Mouse (Mus musculus): ENCODE results near the gene Alyref. TPM values are rescaled to one million over a fixed set of nuclear protein-coding genes. Genes with fewer than 3 reads are reported as not detected.

The Alyref gene
- polyA plus RNA-seq, 1 experiment from 2014 or later: 149 TPM

- peaks cover 15% of the 10 kb centered on the region for H3K4me1 ChIP-seq (ENCODE audit: insufficient read depth, low read depth, low read length)
- DNase-seq (ENCODE audit: low spot score): peak; percentile 47
- H3K27ac ChIP-seq (ENCODE audit: low read length): peak overlapping the region; percentile 97
- peak overlapping the region; percentile 89 for H3K9ac ChIP-seq (replicated peaks; ENCODE audit: low read depth)
- peak overlapping the region; percentile 76 for H3K4me3 ChIP-seq (ENCODE audit: low read depth, low read length)
- no peaks in the 10 kb centered on the region for H3K27me3 ChIP-seq (replicated peaks; ENCODE audit: insufficient read depth, low read length)
- H3K36me3 ChIP-seq (ENCODE audit: insufficient read depth, low read length): peaks cover 9% of the 10 kb centered on the region; the same call in 1 of the 2 replicates
- no peak for ATAC-seq
- peak overlapping the region; percentile 66 for H3K4me2 ChIP-seq (replicated peaks; ENCODE audit: low read depth, low read length)
- WGBS: 5% methylated on average over 7 of the region's 7 CpGs
- TF ChIP-seq EP300 (IDR thresholded peaks at IDR 0.05): no peak
- TF ChIP-seq CTCF (IDR thresholded peaks at IDR 0.05): no peak
- no peaks in the 10 kb centered on the region for H3K9me3 ChIP-seq (ENCODE audit: low read length)
Measured at GRCm38 (mm10) chr11:120548786-120549167, 49.4 kb downstream of the Alyref start.

GRCm38 (mm10) chr11:120548214-120548613 is 50.0 kb downstream of the Alyref start:
- H3K4me3 ChIP-seq (ENCODE audit: low read depth, low read length): no peak overlapping the region; the same call in 1 of the 2 replicates
- no peaks in the 10 kb centered on the region for H3K9me3 ChIP-seq (ENCODE audit: low read length)
- ATAC-seq (no peak), DNase-seq (ENCODE audit: low spot score) (no peak)
- H3K27ac ChIP-seq (ENCODE audit: low read length): peak overlapping the region; percentile 97; the same call in 1 of the 2 replicates
- 78% methylated on average over 3 of the region's 3 CpGs for WGBS
- TF ChIP-seq EP300 (IDR thresholded peaks at IDR 0.05) (no peak), CTCF (IDR thresholded peaks at IDR 0.05) (no peak)
- H3K4me2 ChIP-seq (replicated peaks; ENCODE audit: low read depth, low read length): peak overlapping the region; percentile 66; the same call in 1 of the 2 replicates
- peaks cover 15% of the 10 kb centered on the region; the same call in 1 of the 2 replicates for H3K36me3 ChIP-seq (ENCODE audit: insufficient read depth, low read length)
- H3K27me3 ChIP-seq (replicated peaks; ENCODE audit: insufficient read depth, low read length): no peaks in the 10 kb centered on the region
- no peak overlapping the region for H3K9ac ChIP-seq (replicated peaks; ENCODE audit: low read depth)
- H3K4me1 ChIP-seq (ENCODE audit: insufficient read depth, low read depth, low read length): peaks cover 15% of the 10 kb centered on the region

DNA sequence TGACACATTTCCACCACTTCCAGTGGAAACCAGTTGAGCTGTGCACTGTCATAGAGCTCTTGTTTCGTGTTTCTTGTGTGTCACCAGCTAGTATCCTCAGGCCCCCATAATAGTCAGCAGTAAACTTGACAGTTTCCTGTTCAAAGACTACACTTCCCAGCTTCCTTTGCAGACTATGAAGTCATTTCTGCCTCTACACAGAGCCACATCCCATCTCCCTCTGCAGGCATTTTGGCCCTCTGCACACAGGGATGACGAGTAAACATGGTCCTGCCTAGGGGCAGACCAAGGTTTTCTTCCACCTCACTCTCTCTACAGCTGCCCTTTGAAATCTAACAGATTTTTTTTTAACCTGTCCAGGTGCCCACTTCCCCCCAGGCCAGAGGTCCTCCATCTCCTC is 50.7 kb downstream of the Alyref start:
- Histone ChIP-seq H3K4me1 (ENCODE audit: insufficient read depth, low read depth, low read length) (peaks cover 15% of the 10 kb centered on the region), H3K4me3 (ENCODE audit: low read depth, low read length) (no peak overlapping the region), H3K27me3 (replicated peaks; ENCODE audit: insufficient read depth, low read length) (no peaks in the 10 kb centered on the region), H3K9ac (replicated peaks; ENCODE audit: low read depth) (no peak overlapping the region), H3K4me2 (replicated peaks; ENCODE audit: low read depth, low read length) (no peak overlapping the region), H3K27ac (ENCODE audit: low read length) (0 out of 2 replicates have a peak overlapping the region, but pooled peaks have one; percentile 97), H3K36me3 (ENCODE audit: insufficient read depth, low read length) (peaks cover 21% of the 10 kb centered on the region; the same call in 1 of the 2 replicates), H3K9me3 (ENCODE audit: low read length) (no peaks in the 10 kb centered on the region)
- peak; percentile 56 for TF ChIP-seq CTCF (IDR thresholded peaks at IDR 0.05)
- TF ChIP-seq EP300 (IDR thresholded peaks at IDR 0.05): no peak
- WGBS: 43% methylated on average over 2 of the region's 2 CpGs
- DNase-seq (ENCODE audit: low spot score) (peak; percentile 76), ATAC-seq (peak; percentile 16; the same call in 1 of the 2 replicates)

DNA sequence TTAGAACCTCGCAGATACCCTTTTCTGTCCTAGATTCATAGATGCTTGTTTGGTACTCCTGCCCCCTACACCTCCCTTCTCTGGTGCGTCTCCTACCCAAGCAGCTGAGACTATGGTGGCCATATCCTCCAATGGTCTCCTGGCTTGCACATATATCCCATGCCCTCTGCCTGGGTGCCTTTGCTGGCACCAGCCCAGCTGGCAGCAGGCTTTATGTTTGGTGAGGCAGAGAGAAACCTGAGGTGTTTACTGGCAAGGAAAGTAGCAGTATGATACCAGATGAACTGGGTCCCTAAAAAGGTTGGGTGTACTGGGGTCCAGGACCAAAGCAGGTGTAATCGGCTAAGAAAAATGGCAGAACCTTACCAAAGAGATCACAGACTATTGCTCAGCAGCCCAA is 52.2 kb downstream of the Alyref start:
- H3K4me3 ChIP-seq (ENCODE audit: low read depth, low read length): no peak overlapping the region

GRCm38 (mm10) chr11:120542376-120542775 is 55.8 kb downstream of the Alyref start:
- no peak overlapping the region for H3K27ac ChIP-seq (ENCODE audit: low read length)

More for the DNA sequence above, 52.2 kb downstream of the Alyref start:
- no peaks in the 10 kb centered on the region for H3K27me3 ChIP-seq (replicated peaks; ENCODE audit: insufficient read depth, low read length)
- TF ChIP-seq EP300 (IDR thresholded peaks at IDR 0.05) (no peak), CTCF (IDR thresholded peaks at IDR 0.05) (no peak)
- no peak overlapping the region for H3K9ac ChIP-seq (replicated peaks; ENCODE audit: low read depth)
- DNase-seq (ENCODE audit: low spot score): no peak
- peaks cover 15% of the 10 kb centered on the region for H3K4me1 ChIP-seq (ENCODE audit: insufficient read depth, low read depth, low read length)
- H3K36me3 ChIP-seq (ENCODE audit: insufficient read depth, low read length): peaks cover 21% of the 10 kb centered on the region; the same call in 1 of the 2 replicates
- H3K4me2 ChIP-seq (replicated peaks; ENCODE audit: low read depth, low read length): no peak overlapping the region
- H3K9me3 ChIP-seq (ENCODE audit: low read length): no peaks in the 10 kb centered on the region
- ATAC-seq: no peak
- no peak overlapping the region for H3K27ac ChIP-seq (ENCODE audit: low read length)
- 100% methylated on average over 3 of the region's 3 CpGs for WGBS

More at GRCm38 (mm10) chr11:120542376-120542775, 55.8 kb downstream of the Alyref start:
- no peak for ATAC-seq
- Histone ChIP-seq H3K4me2 (replicated peaks; ENCODE audit: low read depth, low read length) (no peak overlapping the region), H3K27me3 (replicated peaks; ENCODE audit: insufficient read depth, low read length) (no peaks in the 10 kb centered on the region), H3K36me3 (ENCODE audit: insufficient read depth, low read length) (peaks cover 21% of the 10 kb centered on the region; the same call in 1 of the 2 replicates), H3K9me3 (ENCODE audit: low read length) (no peaks in the 10 kb centered on the region), H3K9ac (replicated peaks; ENCODE audit: low read depth) (no peak overlapping the region), H3K4me3 (ENCODE audit: low read depth, low read length) (no peak overlapping the region), H3K4me1 (ENCODE audit: insufficient read depth, low read depth, low read length) (peaks cover 4% of the 10 kb centered on the region)
- no peak for TF ChIP-seq EP300 (IDR thresholded peaks at IDR 0.05)
- TF ChIP-seq CTCF (IDR thresholded peaks at IDR 0.05): no peak
- WGBS: 88% methylated on average over 6 of the region's 6 CpGs
- no peak for DNase-seq (ENCODE audit: low spot score)

Small RNA genes within 50 kb of the gene (microRNA-seq; reads per million reads assigned to microRNA genes)
- gene Mir6936: 0.98 reads per million

Other genes starting within 250 kb of the Alyref start
- 1,989 and 2,317 TPM in 2 replicates for gene Actg1, start 249.8 kb downstream of the Alyref start, polyA plus RNA-seq (2015; fragmentation: Nextera tagmentation; extraction: Ambion mirVana)
- 0.36 and 0.74 TPM in 2 replicates for gene Fscn2, start 236.8 kb downstream of the Alyref start, polyA plus RNA-seq (2015; fragmentation: Nextera tagmentation; extraction: Ambion mirVana)
- 18.1 and 19.6 TPM in 2 replicates for gene Faap100, start 219.6 kb downstream of the Alyref start, polyA plus RNA-seq (2015; fragmentation: Nextera tagmentation; extraction: Ambion mirVana)
- gene Nploc4, start 160.7 kb downstream of the Alyref start, polyA plus RNA-seq (2015; fragmentation: Nextera tagmentation; extraction: Ambion mirVana): 15.3 and 16.5 TPM in 2 replicates
- not detected in 2 replicates for gene Tspan10, start 155.7 kb downstream of the Alyref start, polyA plus RNA-seq (2015; fragmentation: Nextera tagmentation; extraction: Ambion mirVana)
- gene Pde6g, start 144.9 kb downstream of the Alyref start, polyA plus RNA-seq (2015; fragmentation: Nextera tagmentation; extraction: Ambion mirVana): not detected in 2 replicates
- 14.9 and 18.9 TPM in 2 replicates for gene Oxld1, start 140.3 kb downstream of the Alyref start, polyA plus RNA-seq (2015; fragmentation: Nextera tagmentation; extraction: Ambion mirVana)
- gene Ccdc137, start 140.2 kb downstream of the Alyref start, polyA plus RNA-seq (2015; fragmentation: Nextera tagmentation; extraction: Ambion mirVana): 16.5 and 21.1 TPM in 2 replicates
- gene Arl16, start 130.8 kb downstream of the Alyref start, polyA plus RNA-seq (2015; fragmentation: Nextera tagmentation; extraction: Ambion mirVana): 29.8 and 33.4 TPM in 2 replicates
- 60.6 and 67.7 TPM in 2 replicates for gene Mrpl12, start 113.8 kb downstream of the Alyref start, polyA plus RNA-seq (2015; fragmentation: Nextera tagmentation; extraction: Ambion mirVana)
- gene Slc25a10, start 106.5 kb downstream of the Alyref start, polyA plus RNA-seq (2015; fragmentation: Nextera tagmentation; extraction: Ambion mirVana): 75.4 and 83.4 TPM in 2 replicates
- gene Gcgr, start 67.7 kb downstream of the Alyref start, polyA plus RNA-seq (2015; fragmentation: Nextera tagmentation; extraction: Ambion mirVana): 0.61 and 0.76 TPM in 2 replicates
- 209 and 215 TPM in 2 replicates for gene Mcrip1, start 48.6 kb downstream of the Alyref start, polyA plus RNA-seq (2015; fragmentation: Nextera tagmentation; extraction: Ambion mirVana)
- not detected in 2 replicates for gene Ppp1r27, start 47.2 kb downstream of the Alyref start, polyA plus RNA-seq (2015; fragmentation: Nextera tagmentation; extraction: Ambion mirVana)
- gene P4hb, start 25.1 kb downstream of the Alyref start, polyA plus RNA-seq (2015; fragmentation: Nextera tagmentation; extraction: Ambion mirVana): 551 and 555 TPM in 2 replicates
- gene Arhgdia, start 16.7 kb downstream of the Alyref start, polyA plus RNA-seq (2015; fragmentation: Nextera tagmentation; extraction: Ambion mirVana): 512 TPM in 2 replicates
- 138 and 151 TPM in 2 replicates for gene Anapc11, start 56 bp upstream of the Alyref start, polyA plus RNA-seq (2015; fragmentation: Nextera tagmentation; extraction: Ambion mirVana)
- 2.5 and 2.9 TPM in 2 replicates for gene Npb, start 10.1 kb upstream of the Alyref start, polyA plus RNA-seq (2015; fragmentation: Nextera tagmentation; extraction: Ambion mirVana)
- 93.9 and 102 TPM in 2 replicates for gene Pcyt2, start 19.6 kb upstream of the Alyref start, polyA plus RNA-seq (2015; fragmentation: Nextera tagmentation; extraction: Ambion mirVana)
- 45.3 and 46.0 TPM in 2 replicates for gene Sirt7, start 26.9 kb upstream of the Alyref start, polyA plus RNA-seq (2015; fragmentation: Nextera tagmentation; extraction: Ambion mirVana)
- 25.9 and 28.3 TPM in 2 replicates for gene Mafg, start 35.2 kb upstream of the Alyref start, polyA plus RNA-seq (2015; fragmentation: Nextera tagmentation; extraction: Ambion mirVana)
- gene Pycr1, start 45.4 kb upstream of the Alyref start, polyA plus RNA-seq (2015; fragmentation: Nextera tagmentation; extraction: Ambion mirVana): 6.9 and 7.1 TPM in 2 replicates
- gene Myadml2, start 49.8 kb upstream of the Alyref start, polyA plus RNA-seq (2015; fragmentation: Nextera tagmentation; extraction: Ambion mirVana): 0.46 TPM in 1 of 2 replicates, not detected in the other
- gene Notum, start 62.8 kb upstream of the Alyref start, polyA plus RNA-seq (2015; fragmentation: Nextera tagmentation; extraction: Ambion mirVana): 8.5 and 10.2 TPM in 2 replicates
- 114 and 129 TPM in 2 replicates for gene Aspscr1, start 74.6 kb upstream of the Alyref start, polyA plus RNA-seq (2015; fragmentation: Nextera tagmentation; extraction: Ambion mirVana)
- gene Cenpx, start 115.4 kb upstream of the Alyref start, polyA plus RNA-seq (2015; fragmentation: Nextera tagmentation; extraction: Ambion mirVana): 102 and 112 TPM in 2 replicates
- 37.3 and 41.4 TPM in 2 replicates for gene Lrrc45, start 115.6 kb upstream of the Alyref start, polyA plus RNA-seq (2015; fragmentation: Nextera tagmentation; extraction: Ambion mirVana)
- gene Rac3, start 123.1 kb upstream of the Alyref start, polyA plus RNA-seq (2015; fragmentation: Nextera tagmentation; extraction: Ambion mirVana): 56.0 and 61.9 TPM in 2 replicates
- 344 and 430 TPM in 2 replicates for gene Dcxr, start 128.9 kb upstream of the Alyref start, polyA plus RNA-seq (2015; fragmentation: Nextera tagmentation; extraction: Ambion mirVana)
- gene Cbr2, start 133.7 kb upstream of the Alyref start, polyA plus RNA-seq (2015; fragmentation: Nextera tagmentation; extraction: Ambion mirVana): 4,475 and 4,528 TPM in 2 replicates
- gene Hmga1b, start 164.4 kb upstream of the Alyref start, polyA plus RNA-seq (2015; fragmentation: Nextera tagmentation; extraction: Ambion mirVana): 2.0 and 3.7 TPM in 2 replicates
- 22.5 and 26.4 TPM in 2 replicates for gene Rfng, start 185.8 kb upstream of the Alyref start, polyA plus RNA-seq (2015; fragmentation: Nextera tagmentation; extraction: Ambion mirVana)
- 121 and 131 TPM in 2 replicates for gene Gps1, start 185.9 kb upstream of the Alyref start, polyA plus RNA-seq (2015; fragmentation: Nextera tagmentation; extraction: Ambion mirVana)
- gene Dus1l, start 198.0 kb upstream of the Alyref start, polyA plus RNA-seq (2015; fragmentation: Nextera tagmentation; extraction: Ambion mirVana): 40.5 and 43.1 TPM in 2 replicates
- gene Fasn, start 226.2 kb upstream of the Alyref start, polyA plus RNA-seq (2015; fragmentation: Nextera tagmentation; extraction: Ambion mirVana): 54.7 and 63.8 TPM in 2 replicates

Data from lung, postnatal 0 days (tissue).